ENCODE assay signal across 9 mouse cellular contexts in genomic region chr15:94722759-94723158, GRCm38 (mm10).
DNase-seq lines count a peak whose midpoint lies in the region; ATAC-seq lines count a peak whose summit lies in the region.
"Had no signal": no experiment of that assay in that cellular context is flagged by ENCODE, and none has a peak within 500 bp of the region (broad histone marks: within the 10 kb centered on the region; RNA-seq: fewer than 3 reads in every experiment).

No protein-coding gene starts in this region.

- H3K27me3 ChIP-seq in heart, embryonic 12.5 days (replicated peaks) = no peaks in the 10 kb centered on the region
- H3K27me3 ChIP-seq: liver, embryonic 15.5 days had no signal

- ATAC-seq in heart, embryonic 12.5 days (ENCODE audit: insufficient number of reproducible peaks, low FRiP score) = no peak
- no peak for ATAC-seq in CD4-positive, CD25-positive, alpha-beta regulatory T cell, adult 4 months

- H3K27ac ChIP-seq in heart, embryonic 12.5 days (ENCODE audit: poor library complexity, severe bottlenecking) = no peak overlapping the region
- H3K27ac ChIP-seq: liver, embryonic 15.5 days had no signal

- H3K4me2 ChIP-seq in heart, embryonic 12.5 days = no peak overlapping the region
- H3K4me2 ChIP-seq: liver, embryonic 15.5 days had no signal

- no peak overlapping the region for H3K4me3 ChIP-seq in heart, embryonic 12.5 days
- H3K4me3 ChIP-seq: liver, embryonic 15.5 days had no signal

- DNase-seq in heart, adult 8-10 months (ENCODE audit: low spot score) = peak; percentile 23
- DNase-seq in A20 (ENCODE audit: low read depth, low spot score) = peak; percentile 7
- DNase-seq in adrenal gland, postnatal 25 days = peak; percentile 23
- DNase-seq in fibroblast of lung, adult 2 months (ENCODE audit: low read depth) = peak; percentile 40
- DNase-seq in layer of hippocampus, adult 18-20 months (ENCODE audit: low spot score in 2 of 2) = peak; percentile 30 to 93
- DNase-seq in lung, postnatal 14 days = peak; percentile 52

- H3K9me3 ChIP-seq in heart, embryonic 12.5 days (replicated peaks) = no peaks in the 10 kb centered on the region
- H3K9me3 ChIP-seq: liver, embryonic 15.5 days had no signal

- H3K4me1 ChIP-seq in heart, embryonic 12.5 days (replicated peaks) = 0 out of 2 replicates have a peak, but pooled peaks cover 5% of the 10 kb centered on the region
- H3K4me1 ChIP-seq: liver, embryonic 15.5 days had no signal

- H3K9ac ChIP-seq in heart, embryonic 12.5 days = no peak overlapping the region
- H3K9ac ChIP-seq: liver, embryonic 15.5 days had no signal

- 24% methylated on average over 5 of the region's 5 CpGs for WGBS in heart, embryonic 12.5 days

- no peaks in the 10 kb centered on the region for H3K36me3 ChIP-seq in heart, embryonic 12.5 days
- H3K36me3 ChIP-seq: liver, embryonic 15.5 days had no signal

Comparison
In these comparisons a context has a peak if more than half of its experiments do, and no peak if none do; other contexts are left out.
1. DNase-seq: peak in every context shown above with its lines; median percentile 62 in layer of hippocampus, adult 18-20 months; 52 in lung, postnatal 14 days; 40 in fibroblast of lung, adult 2 months; 23 in heart, adult 8-10 months; 23 in adrenal gland, postnatal 25 days; 7 in A20.